Mouse (Mus musculus) spleen, adult 18-20 months (tissue): ENCODE data around the gene Rbfox1.

Experiments used
- DNase-seq, 2 experiments: peaks; one replicate each; pipeline ENCODE4 v3.0.0; 2022; ENCODE audit warnings: mixed read lengths in 2 of 2

Gene Rbfox1

DNA sequence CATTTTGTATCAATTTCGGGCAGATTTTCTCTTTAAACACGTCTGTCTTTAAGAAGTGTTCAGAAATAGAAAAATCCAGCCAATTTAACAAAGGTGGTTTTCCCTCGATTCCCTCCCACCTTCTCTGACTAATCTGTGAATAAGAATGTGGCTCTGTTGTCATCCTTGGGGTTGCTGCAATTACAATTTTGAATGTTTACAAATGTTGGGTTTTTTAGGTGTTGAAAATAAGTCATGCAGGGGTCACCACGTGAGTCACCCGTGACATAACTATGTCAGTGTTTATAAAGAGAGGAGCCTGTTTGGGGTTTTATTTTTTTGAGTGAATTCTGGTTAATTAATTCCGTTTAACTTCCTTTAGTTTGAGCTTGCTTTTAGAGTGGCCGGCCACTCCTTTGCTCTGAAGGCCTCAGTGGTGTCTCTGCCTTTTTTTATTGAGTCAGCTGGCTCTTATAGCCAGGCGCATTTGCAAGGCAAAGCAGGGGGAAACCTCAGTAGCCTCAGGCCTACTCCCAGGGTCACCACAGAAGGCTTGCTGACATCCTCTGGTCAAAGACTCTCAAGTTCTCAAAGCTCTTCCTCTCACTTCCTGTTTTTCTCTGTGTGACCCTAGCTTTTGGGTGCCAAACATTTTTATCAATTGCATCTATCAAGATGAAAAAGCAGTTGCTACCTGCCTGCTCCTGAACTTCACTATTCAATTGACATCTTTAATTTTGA, 957.1 kb downstream of the Rbfox1 start:
- DNase-seq: no peak

DNA sequence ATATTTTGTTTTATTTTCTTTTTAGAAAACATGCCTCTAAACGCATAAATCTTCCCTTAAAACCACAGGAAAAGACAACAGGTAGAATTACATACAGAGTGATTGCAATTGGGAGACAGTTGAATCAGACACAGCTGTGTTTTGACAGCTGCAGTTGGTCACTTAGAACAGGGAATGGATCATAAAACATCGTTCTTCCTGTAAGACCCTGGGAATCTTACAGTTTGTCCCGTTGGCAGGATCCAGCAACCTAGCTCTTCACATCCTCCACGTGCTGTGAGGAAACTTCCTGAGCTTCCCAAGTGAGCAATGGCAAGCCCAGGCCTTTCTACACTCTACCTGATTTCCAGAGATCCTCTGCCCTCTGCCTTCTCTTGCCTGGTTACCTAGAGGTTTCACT, 959.5 kb downstream of the Rbfox1 start:
- no peak for DNase-seq

DNA sequence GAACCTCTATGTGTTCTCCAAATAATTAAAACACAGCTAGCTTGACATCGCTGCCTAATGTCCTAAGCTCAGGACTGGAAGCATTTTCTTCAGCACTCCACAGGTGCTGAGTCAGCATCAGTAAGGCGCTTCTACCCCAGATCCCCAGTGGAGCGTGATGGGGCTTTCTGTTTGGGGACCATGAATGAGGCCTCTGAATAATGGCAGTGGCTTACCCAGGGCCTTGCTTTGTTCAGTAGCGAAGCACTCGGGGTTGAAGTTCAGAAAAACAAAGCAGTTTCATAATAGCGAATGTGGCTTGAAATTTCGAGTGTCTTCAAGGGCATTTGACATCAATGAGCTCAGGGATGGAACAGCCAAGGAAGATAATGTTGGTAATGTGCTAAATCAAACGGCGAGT, 966.2 kb downstream of the Rbfox1 start:
- DNase-seq: no peak

DNA sequence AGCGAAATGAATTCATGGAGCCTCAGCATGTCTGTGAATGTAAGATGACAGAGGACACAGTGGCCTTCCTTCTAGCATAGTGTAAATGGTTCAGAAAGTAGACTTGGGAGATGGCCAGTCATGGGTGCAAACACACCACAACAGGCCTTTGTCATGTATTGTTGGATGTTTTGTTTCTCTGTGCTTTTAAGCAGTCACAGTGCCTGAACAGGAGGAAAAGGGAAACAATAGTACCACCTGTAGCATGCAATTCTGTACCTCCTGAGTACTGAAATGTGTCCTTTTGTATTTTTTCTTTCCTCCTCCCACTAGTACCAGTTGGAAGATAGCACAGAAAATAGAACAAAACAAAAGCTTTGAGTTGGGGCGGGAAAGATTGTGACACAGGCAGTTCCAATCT, 968.6 kb downstream of the Rbfox1 start:
- DNase-seq: no peak

DNA sequence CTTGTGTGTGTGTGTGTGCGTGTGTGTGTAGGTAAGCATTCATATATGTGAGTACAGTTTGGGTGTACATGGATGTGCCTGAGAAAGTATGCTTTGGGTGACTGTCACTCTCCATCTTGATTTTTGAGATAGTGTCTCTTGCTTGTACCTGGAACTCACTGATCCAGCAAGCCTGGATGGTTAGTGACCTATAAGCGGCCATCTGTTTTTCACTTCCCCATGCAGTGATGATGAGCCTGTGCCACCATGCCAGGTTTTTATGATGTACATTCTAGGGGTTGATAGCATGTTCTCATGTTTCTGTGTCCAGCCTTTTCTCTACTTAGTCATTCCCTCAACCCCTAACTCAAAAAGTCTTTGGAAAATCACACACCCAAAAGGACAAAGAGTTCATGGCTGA, 976.5 kb downstream of the Rbfox1 start:
- no peak for DNase-seq

DNA sequence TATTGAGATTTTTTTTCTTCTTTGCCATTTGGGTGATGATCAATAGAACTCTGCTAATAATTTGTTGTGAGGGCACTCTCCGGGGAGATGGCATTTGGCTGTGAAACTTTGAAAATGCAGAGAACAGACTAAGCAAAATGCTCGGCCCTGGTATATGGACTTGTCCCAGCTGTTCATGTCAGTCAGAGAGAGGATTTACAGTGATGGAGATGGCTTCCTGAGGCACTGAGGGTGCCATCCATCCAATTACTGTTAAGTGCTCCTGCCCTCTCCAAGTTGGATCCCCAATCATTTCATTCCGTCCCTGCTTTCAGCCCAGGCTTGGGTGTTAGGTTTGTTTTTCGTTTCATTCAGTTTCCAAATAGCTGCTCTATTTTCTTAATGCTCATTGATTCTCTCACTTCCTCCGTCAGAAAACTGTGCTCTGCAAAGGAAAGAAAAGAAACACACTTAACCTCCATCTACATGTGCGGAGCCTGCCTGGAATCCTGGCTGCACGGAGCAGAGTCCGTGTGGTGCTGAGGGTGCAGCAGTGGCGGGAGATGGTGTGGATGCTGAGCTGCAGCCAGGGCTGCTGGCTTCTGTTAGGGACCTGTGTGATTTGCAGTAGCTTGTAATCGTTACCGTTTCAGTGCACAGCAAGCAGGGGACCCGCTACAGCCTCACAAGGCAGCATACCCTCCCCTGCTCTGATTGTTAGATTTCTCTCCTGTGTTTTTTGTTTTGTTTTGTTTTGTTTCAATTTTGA, 997.7 kb downstream of the Rbfox1 start:
- no peak for DNase-seq

DNA sequence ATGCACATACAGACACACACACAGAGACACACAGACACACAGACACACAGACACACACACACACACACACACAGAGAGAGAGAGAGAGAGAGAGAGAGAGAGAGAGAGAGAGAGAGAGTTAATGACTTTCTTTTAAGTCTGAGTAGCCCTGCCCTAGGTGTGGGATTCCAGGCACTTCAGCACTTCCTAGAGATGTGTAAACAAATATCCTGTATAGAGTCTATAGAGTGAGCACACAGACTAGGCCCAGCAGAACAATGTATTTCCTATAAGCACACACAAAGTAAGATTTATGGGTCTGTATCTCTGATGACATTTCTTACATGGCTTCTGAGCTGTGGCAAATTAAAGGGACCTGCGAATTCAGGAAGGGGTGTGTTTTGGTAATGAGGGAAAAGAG, 998.6 kb downstream of the Rbfox1 start:
- no peak for DNase-seq

DNA sequence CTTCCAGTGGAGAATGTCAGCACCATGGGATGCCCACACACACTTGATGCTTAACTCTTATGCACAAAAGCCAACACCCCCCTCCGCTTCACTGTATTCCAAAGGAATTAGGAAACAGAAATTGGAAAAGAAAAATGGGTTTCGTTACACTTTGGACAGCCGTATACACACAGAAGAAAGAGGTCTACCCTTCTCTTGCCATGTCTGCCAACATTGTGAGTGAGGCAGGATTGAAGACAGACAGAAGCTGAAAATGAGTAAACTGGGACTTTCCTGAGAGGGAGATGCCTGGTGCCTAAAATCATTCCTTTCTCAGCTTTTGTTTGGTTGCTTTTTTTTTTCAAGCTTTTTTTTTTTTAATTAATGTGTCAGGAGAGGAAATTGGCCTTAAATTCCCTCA, 1000.5 kb downstream of the Rbfox1 start:
- DNase-seq: no peak

DNA sequence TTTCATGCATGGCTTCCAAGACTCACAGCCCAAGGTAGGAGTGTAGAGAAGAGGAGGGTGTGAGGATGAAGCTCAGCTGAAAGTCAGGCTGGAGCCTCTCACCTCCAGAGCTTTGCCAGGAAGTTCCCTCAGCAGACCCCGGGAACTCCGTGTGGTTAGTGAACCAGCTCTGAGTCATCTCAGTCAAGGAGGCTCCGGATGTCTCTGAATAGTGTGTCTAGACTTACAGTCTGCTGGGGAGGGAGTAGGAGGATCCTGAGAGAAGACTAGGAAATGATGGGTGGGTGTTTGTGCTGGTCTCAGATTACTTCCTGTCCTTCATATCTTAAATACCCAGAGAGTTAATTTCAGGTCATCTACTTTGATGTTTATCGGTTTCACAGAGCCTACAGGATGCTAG, 1004.1 kb downstream of the Rbfox1 start:
- DNase-seq: no peak

DNA sequence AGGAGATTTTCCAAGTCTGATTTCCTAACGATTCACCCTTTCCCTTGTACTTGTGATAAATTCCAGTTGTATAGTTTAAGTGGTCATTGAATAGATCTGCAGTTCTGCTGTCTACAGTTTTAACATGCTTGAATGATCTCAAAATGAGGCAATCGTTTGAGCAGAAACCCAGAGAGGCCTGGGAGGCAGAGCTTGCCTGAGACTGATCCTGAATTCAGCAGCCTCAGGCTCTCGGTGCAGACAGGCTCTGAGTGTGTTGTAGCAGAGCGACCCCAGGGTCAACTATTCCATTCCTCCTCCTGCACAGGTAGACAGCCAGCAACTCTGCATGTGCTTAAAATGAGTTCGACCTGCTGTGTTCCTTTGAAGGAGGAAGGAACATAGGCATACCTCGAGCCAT, 1012.6 kb downstream of the Rbfox1 start:
- DNase-seq: no peak

DNA sequence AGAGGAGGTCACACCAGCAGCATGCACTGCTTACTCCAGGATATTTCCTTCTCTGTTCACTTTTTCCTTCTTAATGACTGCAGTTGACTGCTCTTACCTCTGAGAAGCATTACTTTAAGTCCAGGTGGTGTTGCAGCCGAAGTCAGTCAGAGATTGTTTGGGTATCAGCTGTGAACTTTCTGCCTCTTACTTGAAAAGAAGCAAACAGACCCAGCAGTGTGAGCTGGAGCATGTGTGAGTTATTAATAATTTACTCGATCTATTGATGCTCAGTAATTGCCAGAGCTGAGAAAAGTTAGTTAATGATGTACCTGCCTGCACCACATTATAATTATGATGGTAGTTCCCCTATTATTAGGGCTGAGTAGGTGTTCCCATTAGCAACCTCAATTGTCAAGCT, 1014.9 kb downstream of the Rbfox1 start:
- no peak for DNase-seq

DNA sequence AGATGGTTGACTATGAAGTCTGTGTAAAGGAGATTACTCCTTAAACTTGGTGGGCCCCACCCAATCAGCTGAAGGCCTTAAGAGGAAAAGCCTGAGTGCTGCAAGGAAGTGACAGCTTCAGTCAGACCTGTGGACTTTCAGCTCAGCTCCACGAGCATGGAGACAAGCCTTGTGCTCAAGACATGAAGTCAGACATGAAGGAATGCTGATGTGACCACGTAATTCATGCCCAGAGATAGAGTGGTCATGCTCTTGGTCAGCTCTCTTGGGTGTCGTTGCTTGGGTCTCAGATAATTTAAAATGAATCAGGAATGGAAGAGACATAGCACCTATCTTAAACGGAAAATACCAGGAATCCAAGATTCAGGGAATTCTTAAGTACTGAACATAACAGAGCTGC, 1019.8 kb downstream of the Rbfox1 start:
- DNase-seq: no peak

DNA sequence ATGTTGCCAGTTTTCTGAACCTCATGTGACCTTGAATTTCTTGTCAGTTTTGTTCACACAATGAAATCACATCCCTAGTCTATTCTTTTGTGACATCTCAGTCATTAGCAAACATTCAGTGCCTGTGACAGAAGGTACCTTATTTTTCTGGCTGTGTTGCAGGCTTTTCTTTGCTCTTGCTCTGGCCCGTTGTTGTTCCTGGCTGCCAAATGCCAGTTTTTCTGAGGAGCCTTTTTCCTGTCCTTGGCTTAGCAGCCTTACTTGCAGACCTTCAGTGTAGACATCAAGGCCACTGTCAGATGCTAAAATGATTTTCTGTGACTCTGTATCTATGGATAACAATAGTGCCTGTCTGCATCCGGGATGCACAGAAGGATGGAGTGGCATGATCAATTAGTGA, 1020.8 kb downstream of the Rbfox1 start:
- no peak for DNase-seq

DNA sequence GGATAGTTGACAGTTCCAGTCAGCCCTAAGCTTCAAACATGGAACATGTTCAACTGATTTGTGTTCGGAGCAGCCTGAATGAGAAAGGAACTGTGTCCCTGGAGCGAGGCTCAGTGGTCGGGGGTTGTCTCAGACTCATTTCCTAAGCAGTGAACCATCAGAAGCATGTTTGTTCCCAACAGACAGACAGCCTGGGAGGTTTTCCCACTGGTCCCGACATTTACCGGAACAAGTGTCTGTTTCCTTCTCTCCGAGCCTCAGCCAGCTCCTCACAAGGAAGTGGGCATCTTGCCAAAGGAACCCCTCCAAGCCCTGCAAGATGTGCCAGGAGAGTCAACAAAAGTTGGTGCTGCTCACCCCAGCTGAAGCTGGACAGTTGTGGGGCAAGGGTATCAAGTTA, 1022.4 kb downstream of the Rbfox1 start:
- no peak for DNase-seq

DNA sequence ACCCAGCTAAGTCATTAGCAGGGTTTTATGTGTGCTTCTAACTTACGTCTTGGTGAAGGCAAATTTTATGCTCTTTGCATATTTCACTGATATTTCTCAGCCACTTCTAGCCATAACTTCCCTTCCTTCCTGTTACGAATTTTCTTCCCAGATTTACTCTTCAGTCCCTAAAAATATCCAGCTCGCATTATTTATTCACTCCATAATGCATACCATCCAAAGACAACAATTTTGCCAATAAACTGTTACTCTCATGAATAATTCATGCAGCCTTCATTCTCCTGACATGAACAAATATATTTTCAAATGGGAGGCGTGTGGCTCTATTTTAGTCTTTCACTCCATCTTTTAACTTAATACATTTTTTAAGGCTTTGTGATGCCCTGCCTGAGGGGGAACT, 1029.4 kb downstream of the Rbfox1 start:
- no peak for DNase-seq

DNA sequence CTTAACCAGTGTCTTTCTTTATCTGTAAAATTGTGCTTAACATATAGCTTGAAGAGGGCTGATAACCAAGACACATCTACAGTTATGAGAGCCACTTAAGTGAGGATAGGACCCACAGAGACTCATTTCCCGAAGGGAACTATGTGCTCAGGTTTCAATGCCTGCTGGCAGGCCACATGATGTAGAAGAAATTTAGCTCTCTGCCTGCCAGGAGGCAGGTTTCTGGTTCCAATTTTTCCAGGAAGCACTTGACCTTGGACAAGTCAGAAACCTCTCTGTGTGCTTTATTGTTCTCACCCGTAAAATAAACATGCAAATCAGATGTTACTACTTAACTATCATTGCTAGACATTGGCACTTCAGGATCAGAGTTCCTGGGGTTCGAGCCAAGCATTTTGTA, 1033.5 kb downstream of the Rbfox1 start:
- DNase-seq: no peak

DNA sequence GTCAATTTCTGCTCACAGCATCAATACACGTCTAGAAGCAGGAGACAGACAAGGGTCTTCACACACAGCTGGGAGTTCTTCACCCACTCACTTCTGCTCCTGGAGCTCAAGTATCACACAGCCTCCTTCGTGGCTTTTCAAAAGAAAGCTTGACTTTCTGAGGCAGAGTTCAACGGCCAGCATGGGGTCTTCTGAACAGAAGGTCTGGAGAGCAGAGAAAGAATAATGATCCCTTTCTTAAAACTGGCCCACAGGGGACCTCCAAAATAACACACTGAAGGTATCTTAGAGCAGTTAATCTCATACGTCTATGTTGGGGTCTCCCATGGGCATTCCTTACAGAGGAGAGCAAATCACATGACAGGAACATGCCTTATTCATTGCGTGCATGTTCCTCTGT, 1034.5 kb downstream of the Rbfox1 start:
- DNase-seq: no peak

DNA sequence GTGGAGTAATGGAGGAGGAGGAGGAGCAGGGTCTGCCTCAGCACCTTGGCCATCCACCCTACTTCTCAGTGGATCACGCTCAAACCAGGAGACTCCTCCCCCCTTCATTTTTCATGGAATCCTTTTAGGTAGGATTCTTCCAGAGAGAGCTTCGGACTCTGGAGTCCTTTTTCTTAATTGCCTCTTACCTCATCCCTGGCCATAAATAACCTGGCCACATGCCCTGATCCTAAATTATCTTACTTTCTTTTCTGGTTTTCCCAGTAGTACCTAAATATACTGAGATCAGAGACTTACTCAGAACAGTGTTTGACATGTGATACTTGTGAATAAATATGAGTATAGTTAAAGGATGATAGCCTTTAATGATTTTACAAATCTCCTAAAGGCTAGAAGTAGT, 1042.5 kb downstream of the Rbfox1 start:
- DNase-seq: no peak

DNA sequence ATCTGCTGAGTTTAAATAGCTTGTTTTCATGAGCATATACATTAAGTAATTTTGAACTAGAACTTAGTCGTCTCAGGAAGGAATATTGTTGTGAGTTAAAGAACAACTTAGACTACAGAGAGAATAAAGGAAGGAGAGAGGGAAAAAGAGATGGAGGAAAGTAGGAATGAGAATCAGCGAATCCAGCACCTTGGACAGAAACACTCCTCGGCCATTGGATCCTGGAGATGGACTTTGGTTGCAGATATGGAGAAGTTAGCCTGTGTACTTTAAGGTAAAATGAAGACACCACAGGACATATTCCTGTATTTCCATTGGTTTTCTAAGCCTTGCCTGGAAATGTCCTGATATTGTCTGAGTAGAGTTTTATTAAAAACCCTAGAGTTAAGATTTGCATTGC, 1045.6 kb downstream of the Rbfox1 start:
- DNase-seq: no peak

DNA sequence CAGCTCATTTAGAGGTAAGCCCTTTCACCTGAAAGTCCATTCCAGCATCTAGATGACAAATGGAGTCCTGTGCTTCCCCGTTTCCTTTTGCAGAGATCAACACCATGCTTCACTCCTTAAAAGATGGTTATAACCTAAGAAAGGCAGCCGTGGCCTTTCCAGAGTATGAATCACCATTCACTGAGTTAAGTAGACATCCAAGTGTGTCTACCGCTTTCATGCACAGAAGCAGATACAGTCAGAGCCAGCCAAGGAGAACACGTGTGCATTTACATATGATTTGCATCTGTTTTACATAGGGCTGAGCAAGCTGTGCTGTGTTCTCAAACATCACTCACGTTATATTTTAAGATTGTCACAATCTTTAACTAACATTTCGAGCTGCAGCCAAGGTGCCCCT, 1061.0 kb downstream of the Rbfox1 start:
- DNase-seq: no peak

DNA sequence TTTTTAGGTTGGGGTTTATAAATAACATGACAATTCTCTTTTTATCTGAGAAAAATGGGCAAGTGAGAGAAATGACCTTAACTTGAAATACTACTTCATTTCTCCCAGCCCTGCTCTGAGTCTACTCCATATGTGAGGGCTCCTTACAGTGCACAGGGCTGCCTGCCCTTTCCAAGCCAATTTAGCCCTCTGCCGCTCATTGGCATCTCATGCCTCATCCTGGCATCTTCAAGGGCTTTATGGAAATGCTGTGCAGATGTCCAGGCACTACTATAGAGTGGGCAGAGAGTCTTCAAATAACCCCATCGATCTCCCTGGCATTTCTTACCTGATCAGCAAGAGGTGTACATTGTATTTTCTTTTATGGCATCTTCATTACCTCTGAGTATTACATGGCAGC, 1064.5 kb downstream of the Rbfox1 start:
- no peak for DNase-seq

DNA sequence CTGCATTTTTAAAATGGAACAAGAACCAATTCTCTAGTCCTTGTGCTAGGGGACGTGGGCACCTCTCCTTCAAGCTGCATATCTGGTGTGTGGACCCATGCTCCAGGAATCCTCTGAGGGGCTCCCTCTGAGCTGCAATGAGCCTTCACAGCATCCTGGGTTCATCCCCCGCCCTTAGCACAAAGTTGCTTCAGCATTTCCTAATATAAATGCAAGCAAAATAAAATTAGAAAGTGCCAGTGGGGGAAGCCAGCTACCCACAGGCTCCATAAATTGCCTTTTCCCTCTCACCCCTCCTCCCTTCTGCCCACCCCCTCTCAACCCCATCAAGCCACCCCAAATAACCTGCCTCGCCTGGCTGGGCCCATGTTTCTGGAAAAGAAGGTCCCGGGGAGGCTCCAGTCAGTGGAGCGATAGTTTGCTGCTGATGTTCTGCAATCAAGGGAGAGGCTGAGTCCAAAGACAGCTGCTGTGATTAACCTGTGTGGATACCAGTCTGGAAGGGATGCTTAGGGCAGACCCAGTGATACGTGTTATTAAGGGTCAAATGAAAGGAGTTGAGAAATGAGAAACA, 1070.0 kb downstream of the Rbfox1 start:
- no peak for DNase-seq

DNA sequence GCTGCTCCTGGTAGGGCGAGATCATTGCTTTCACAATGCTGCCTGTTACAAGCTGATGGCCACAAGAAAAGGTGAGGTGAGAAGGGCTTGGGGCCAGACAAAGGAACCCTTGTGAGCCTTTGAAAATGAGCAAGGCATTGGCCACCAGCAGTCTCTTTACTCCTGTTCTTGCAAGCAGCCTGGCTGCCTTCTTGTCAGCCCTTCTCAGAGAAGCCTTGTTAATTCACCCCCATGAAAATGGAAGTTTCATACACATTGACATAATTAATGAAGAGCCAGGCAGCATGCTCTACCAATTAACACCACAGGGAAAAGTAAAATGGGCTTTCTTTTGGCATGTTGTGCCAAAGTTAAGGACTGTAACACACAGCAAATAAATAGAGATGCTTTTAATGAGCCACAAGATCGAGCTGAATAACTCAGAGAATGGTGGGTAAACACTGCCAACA, 1076.8 kb downstream of the Rbfox1 start:
- no peak for DNase-seq

DNA sequence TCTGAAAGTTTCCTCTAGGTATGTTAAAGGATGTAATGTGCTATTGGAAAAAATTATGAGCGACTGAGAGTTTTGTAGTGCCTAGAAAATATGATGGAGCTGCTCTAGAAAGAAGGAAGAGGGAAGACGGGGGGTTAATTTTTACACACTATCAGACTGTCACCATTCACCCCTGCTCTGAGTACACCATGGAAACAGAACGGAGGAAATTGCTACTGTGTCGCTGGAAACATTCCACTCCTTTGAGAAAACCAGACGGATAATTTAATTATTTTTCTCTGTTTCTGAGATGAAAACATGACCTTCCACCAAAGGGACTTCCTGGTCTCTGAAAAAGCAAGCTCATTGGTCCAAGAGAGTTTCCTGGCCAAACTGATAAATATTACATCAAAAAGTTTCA, 1077.4 kb downstream of the Rbfox1 start:
- DNase-seq: no peak
